Mouse (Mus musculus) limb, embryonic 14.5 days (tissue): ENCODE results near the gene Gm21915. TPM values are rescaled to one million over a fixed set of nuclear protein-coding genes. Genes with fewer than 3 reads are reported as not detected.

Source experiments
- ATAC-seq: fragments of 200-750 bp; cut with Nextera tagmentation; 2 replicates; pipeline ENCODE4 v1.8.0; 2017; ENCODE audit warnings: low read depth, moderate number of reproducible peaks, moderate TSS enrichment; ENCODE audit not compliant: low FRiP score
- DNase-seq: peaks from one replicate; pipeline ENCODE4 v3.0.0-alpha.2; 2015; ENCODE audit warnings: low spot score
- H3K27ac ChIP-seq: fragments of 300-500 bp; sonication (generic); replicated peaks from 2 replicates; pipeline ENCODE4 v1.5.1; 2014; ENCODE audit warnings: low read depth, mild to moderate bottlenecking, low read length, moderate library complexity, mixed read lengths
- H3K27me3 ChIP-seq: fragments of 300-500 bp; sonication (generic); 2 replicates; pipeline ENCODE4 v1.6.1; 2014; ENCODE audit warnings: low read length, mixed read lengths; ENCODE audit not compliant: control insufficient read depth, insufficient read depth
- H3K36me3 ChIP-seq: fragments of 300-500 bp; sonication (generic); 2 replicates; pipeline ENCODE4 v1.6.1; 2014; ENCODE audit warnings: mild to moderate bottlenecking, low read length, moderate library complexity, mixed read lengths; ENCODE audit not compliant: control insufficient read depth, insufficient read depth
- H3K4me1 ChIP-seq: fragments of 300-500 bp; sonication (generic); 2 replicates; pipeline ENCODE4 v1.6.1; 2014; ENCODE audit warnings: antibody characterized with exemption, low read length, mixed read lengths; ENCODE audit not compliant: control insufficient read depth, insufficient read depth
- H3K4me2 ChIP-seq: fragments of 300-500 bp; sonication (generic); replicated peaks from 2 replicates; pipeline ENCODE4 v1.6.1; 2014; ENCODE audit warnings: low read depth, mild to moderate bottlenecking, low read length, moderate library complexity; ENCODE audit not compliant: severe bottlenecking
- H3K4me3 ChIP-seq: fragments of 300-500 bp; sonication (generic); replicated peaks from 2 replicates; pipeline ENCODE4 v1.5.1; 2014; ENCODE audit warnings: low read length
- H3K9ac ChIP-seq: fragments of 300-500 bp; sonication (generic); 2 replicates; pipeline ENCODE4 v1.6.1; 2014; ENCODE audit warnings: mild to moderate bottlenecking, low read depth, low read length, moderate library complexity; ENCODE audit not compliant: severe bottlenecking
- H3K9me3 ChIP-seq: fragments of 300-500 bp; sonication (generic); 2 replicates; pipeline ENCODE4 v1.6.1; 2016; ENCODE audit warnings: low read length; ENCODE audit not compliant: control insufficient read depth
- POLR2A ChIP-seq: fragments of 200-500 bp; IDR thresholded peaks from 2 replicates; pipeline ENCODE4 v1.8.0; 2012; ENCODE audit warnings: inconsistent platforms, mild to moderate bottlenecking, moderate library complexity, borderline replicate concordance; ENCODE audit not compliant: insufficient read depth, insufficient read length; ENCODE audit errors: extremely low read depth
- WGBS: fragments of 180-500 bp; shearing (Covaris S2); extraction: QIAGEN DNeasy Blood & Tissue Kit; methylation state at CpG from one replicate; pipeline ENCODE4 v1.1.7; 2014; 5-methylcytosine and 5-hydroxymethylcytosine counted together
- polyA plus RNA-seq, 2 experiments: library from polyadenylated mRNA; depleted of rRNA in 1 of 2; stranded (reverse) in 1 of 2; unstranded in 1 of 2; fragments of >200 nt; fragmentation: Nextera tagmentation in 1 of 2; extraction: Ambion mirVana in 1 of 2; gene quantifications; 2 replicates each; pipeline versions ENCODE4 v1.2.1 to v1.2.3; 2012 to 2014

Gm21915 gene
- polyA plus RNA-seq, 2 experiments: not detected

- no peaks in the 10 kb centered on the region for H3K9me3 ChIP-seq
- no peak for TF ChIP-seq POLR2A
- peaks cover 25% of the 10 kb centered on the region for H3K4me1 ChIP-seq
- DNase-seq (no peak), ATAC-seq (0 out of 2 replicates have a peak, but pooled peaks have one; percentile 8)
- H3K9ac ChIP-seq: no peak overlapping the region
- H3K4me2 ChIP-seq: no peak overlapping the region
- 67% methylated on average over 7 of the region's 7 CpGs for WGBS
- no peaks in the 10 kb centered on the region; the same call in 1 of the 2 replicates for H3K36me3 ChIP-seq
- no peak overlapping the region for H3K4me3 ChIP-seq
- H3K27ac ChIP-seq: no peak overlapping the region
- H3K27me3 ChIP-seq: no peaks in the 10 kb centered on the region
Measured at GRCm38 (mm10) chr9:40709141-40709537, 38.7 kb downstream of the Gm21915 start.

- Histone ChIP-seq H3K27me3 (no peaks in the 10 kb centered on the region), H3K27ac (no peak overlapping the region), H3K4me2 (no peak overlapping the region), H3K9ac (no peak overlapping the region), H3K9me3 (no peaks in the 10 kb centered on the region), H3K36me3 (no peaks in the 10 kb centered on the region; the same call in 1 of the 2 replicates), H3K4me3 (no peak overlapping the region), H3K4me1 (peaks cover 22% of the 10 kb centered on the region)
- DNase-seq: no peak
- TF ChIP-seq POLR2A: no peak
- ATAC-seq: no peak
- WGBS: 65% methylated on average over 3 of the region's 3 CpGs
Measured at GRCm38 (mm10) chr9:40709587-40709986, 39.2 kb downstream of the Gm21915 start.

GRCm38 (mm10) chr9:40709991-40710390, 39.6 kb downstream of the Gm21915 start:
- WGBS: 65% methylated on average over 3 of the region's 3 CpGs
- no peak overlapping the region for H3K4me3 ChIP-seq
- H3K4me1 ChIP-seq: peaks cover 19% of the 10 kb centered on the region
- H3K27ac ChIP-seq: no peak overlapping the region
- no peak overlapping the region for H3K9ac ChIP-seq
- ATAC-seq (no peak), DNase-seq (no peak)
- no peaks in the 10 kb centered on the region; the same call in 1 of the 2 replicates for H3K36me3 ChIP-seq
- TF ChIP-seq POLR2A: no peak
- no peaks in the 10 kb centered on the region for H3K27me3 ChIP-seq
- H3K4me2 ChIP-seq: no peak overlapping the region
- no peaks in the 10 kb centered on the region for H3K9me3 ChIP-seq

GRCm38 (mm10) chr9:40711654-40712053, 41.2 kb downstream of the Gm21915 start:
- no peaks in the 10 kb centered on the region for H3K27me3 ChIP-seq
- no peaks in the 10 kb centered on the region; the same call in 1 of the 2 replicates for H3K36me3 ChIP-seq
- no peak for ATAC-seq
- TF ChIP-seq POLR2A: no peak
- no peak overlapping the region for H3K27ac ChIP-seq
- no peak overlapping the region for H3K4me3 ChIP-seq
- H3K4me1 ChIP-seq: peaks cover 27% of the 10 kb centered on the region
- H3K9me3 ChIP-seq: no peaks in the 10 kb centered on the region
- no peak overlapping the region for H3K4me2 ChIP-seq
- DNase-seq: no peak
- WGBS: 74% methylated on average over 4 of the region's 4 CpGs
- no peak overlapping the region for H3K9ac ChIP-seq

- Histone ChIP-seq H3K4me2 (no peak overlapping the region), H3K4me3 (no peak overlapping the region), H3K36me3 (peaks cover 5% of the 10 kb centered on the region; the same call in 1 of the 2 replicates), H3K27ac (no peak overlapping the region), H3K4me1 (peaks cover 19% of the 10 kb centered on the region), H3K9me3 (no peaks in the 10 kb centered on the region), H3K27me3 (no peaks in the 10 kb centered on the region), H3K9ac (no peak overlapping the region)
- WGBS: 62% methylated on average over 18 of the region's 18 CpGs
- TF ChIP-seq POLR2A: no peak
- DNase-seq (peak; percentile 20), ATAC-seq (peak; percentile 17; the same call in 1 of the 2 replicates)
Measured at GRCm38 (mm10) chr9:40717182-40717874, 46.9 kb downstream of the Gm21915 start.
